Mouse (Mus musculus) frontal cortex, postnatal 14 days (tissue): ENCODE measurements at regions not wholly inside any gene's neighbourhood (a gene's known extent, or its start where the extent isn't known, plus 50 kb on each side); places are given as distances from the start of the nearest gene placed in this dataset.

Experiments
- DNase-seq, 2 experiments: peaks; one replicate each; pipeline ENCODE4 v3.0.0; 2022; ENCODE audit warnings: low spot score in 2 of 2

DNA sequence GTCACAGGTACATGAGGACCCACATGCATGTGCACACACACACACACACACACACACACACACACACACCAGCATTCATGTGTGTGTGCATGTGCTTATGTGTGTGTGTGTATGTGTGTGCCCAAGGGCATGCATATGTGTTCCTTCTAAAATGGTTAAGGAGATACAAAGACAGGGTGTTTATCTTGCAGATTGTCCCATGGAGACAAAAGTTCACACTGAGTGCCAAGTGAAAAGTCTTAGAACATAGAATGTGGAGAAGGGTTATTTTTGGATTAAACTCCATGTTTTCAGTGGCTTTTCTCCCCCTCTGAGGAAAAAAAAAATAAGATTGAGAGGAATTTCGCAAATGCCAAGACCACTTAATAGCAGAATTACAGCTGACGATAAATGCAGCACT, 609.9 kb downstream of the Lmo4 start:
- no peak for DNase-seq

- DNase-seq, result peak; percentile 61 to 75
Measured at GRCm38 (mm10) chr3:143594676-143595075, 610.3 kb downstream of the Lmo4 start.

GRCm38 (mm10) chr3:143586653-143587052, 618.4 kb downstream of the Lmo4 start:
- DNase-seq, result no peak

GRCm38 (mm10) chr3:143584692-143585603, 620.1 kb downstream of the Lmo4 start:
- no peak for DNase-seq

DNA sequence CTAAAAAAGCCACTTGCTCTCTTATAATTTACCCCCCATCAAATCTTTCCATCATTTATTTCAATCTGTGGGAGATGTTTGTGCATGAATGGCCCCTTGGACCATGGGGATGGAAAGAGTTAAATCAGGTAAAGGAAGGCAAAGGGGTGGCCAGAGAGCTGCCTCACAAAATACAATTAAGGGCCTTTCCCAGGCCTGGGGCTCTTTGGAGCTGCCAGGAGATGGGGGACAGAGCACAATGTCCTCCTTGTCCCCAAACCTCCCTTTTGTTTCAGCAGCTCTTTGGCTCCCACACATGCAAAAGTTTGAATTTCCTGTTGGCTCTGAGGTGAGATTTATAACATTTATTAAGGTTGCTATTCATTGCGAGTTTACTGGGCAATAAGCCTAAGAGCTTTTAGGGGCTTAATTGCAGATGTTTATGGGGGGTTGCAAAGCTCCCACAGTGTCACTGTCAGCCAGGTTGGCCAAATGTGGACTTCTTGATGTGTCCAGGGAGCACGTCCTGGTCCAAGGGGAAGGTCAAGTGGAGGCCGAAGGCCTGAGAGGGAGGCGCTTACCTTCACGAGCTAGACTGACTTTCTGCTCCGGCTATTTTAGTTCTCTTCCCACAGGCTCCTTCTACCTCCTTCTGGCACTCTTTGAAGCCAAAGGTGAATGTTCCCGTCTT, 628.5 kb downstream of the Lmo4 start:
- no peak for DNase-seq

DNA sequence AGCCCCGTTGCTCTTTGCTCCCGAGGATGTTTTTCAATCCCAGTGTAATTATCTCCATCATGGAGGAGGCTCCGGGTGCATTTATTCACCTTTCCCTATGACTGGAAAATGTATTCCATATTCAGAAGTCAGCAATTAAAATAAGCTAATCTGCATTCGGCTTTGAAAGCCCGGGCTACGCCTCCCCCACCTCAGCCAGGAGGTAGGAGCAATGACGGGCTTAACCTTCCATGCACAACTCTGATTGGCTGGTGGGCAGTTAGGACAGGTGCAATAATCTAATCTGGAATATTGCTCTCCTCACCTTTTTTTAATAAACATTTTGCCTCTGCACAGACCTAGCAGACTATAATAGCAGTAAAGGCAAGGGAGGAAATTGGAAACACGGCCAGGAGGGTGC, 629.3 kb downstream of the Lmo4 start:
- DNase-seq, result no peak

DNA sequence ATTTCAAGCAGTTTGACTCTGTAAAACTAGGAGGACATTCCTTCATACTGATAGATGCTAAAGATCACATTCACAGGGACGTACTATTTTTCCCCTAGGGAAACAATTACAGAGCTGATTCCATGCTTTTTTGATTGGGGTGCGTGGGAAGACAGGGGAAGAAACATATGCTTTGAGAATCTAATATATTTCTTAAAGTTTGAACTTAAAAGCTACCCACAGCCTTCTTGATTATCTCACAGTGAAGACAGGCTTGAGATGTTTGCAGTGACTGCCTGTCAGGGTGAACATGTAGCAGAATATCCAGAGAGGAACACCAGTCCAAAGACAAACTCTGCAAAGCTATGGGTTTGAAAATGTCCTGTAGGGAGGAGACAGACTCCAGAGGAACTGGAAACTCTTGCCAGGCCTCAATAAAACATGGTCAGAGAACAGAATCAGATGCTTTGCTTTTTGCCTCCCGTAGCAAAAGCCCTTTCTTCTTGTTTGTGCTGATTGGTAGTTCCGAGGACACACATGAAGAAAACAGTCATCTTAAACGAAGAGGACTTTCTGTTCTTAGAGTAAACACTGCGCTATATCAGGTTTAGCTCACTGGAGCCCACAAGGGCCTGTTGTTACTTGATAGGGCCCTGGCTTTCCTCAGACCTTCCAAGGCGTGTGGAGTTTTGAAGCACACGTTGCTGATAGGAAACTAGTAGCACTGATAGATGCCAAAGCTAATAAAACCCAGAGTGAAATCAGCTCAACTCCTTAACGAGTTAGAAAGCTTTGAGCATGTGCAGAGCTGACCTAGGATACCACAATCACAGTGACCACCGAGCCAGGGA, 630.8 kb downstream of the Lmo4 start:
- DNase-seq, result no peak

DNA sequence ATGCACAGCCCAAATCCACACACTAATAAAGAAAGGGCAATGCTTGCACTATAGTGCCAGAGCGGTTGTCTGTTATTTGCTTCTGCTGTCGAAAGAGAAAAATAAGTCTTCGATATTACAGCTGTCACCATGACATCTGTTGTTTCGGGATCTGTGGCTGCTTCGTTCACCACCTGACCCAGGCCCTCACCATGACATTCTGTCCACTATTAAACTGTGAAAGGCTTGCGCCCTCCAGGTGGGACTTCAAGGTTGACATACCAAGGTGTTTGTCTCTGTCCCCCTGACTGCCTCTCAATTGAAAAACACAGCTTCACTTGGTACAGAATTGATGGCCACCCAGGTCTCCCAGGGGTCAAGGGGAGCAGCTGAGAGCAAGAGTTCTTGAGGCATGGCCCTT, 635.1 kb downstream of the Lmo4 start:
- DNase-seq, result no peak

- DNase-seq, result no peak
Measured at GRCm38 (mm10) chr3:143565067-143565466, 640.0 kb downstream of the Lmo4 start.

DNA sequence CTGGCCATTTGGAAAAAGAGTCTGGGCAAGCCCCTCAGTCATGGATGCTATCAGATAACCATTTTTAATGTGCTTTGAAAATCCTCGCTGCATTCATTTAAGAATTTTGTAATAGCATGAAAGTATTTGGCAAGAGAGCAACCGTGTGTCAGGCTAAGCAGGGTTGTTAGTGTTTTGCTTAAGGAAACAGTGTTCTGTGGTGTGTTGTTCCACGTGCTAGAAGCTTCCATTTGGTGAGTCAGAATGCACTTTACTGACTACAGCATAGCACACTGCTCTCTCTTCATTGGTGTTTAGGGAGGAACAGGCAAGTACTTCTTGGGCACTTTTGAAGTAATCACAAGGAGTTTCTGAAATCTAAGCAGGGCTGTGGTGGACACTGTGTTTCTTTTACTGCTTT, 661.0 kb upstream of the Pkn2 start:
- DNase-seq, result no peak

DNA sequence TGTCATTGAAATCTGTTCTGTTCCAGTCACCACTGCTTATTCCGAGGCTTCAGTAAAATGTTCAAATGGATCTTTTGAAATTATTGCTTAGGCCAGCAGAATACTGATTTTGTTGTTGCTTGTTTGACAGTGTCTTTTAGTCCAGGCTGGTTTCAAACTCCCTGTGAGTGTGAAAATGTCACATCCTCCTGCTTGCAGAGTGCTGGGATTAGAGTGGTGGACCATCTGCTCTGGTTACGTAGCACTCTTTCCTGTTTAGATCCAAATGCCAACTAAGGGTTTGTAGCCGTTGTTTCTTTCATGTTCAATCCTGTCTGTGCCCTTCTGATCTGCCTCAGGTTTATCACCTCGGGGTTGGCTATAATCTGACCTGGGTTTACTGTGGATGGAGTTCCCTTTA, 646.2 kb upstream of the Pkn2 start:
- no peak for DNase-seq

DNA sequence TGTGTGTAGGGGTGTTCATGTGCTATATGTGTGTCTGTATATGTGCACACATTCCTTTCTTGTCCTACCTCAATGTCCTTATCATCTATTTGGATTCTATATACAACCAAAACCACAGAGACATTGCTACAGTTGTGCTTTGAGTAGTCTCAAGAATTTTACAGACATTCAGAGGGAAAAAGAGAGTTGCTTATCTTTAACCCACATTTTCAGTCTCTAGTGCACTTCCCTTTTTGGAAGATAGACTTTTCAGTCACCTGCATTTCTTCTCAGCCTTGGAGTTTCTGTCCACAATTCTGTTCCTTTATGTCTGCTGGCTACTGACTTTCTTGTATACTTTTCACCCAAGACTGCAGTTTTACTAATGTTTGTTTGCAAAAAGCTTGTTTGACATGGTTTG, 645.5 kb upstream of the Pkn2 start:
- DNase-seq, result no peak

- DNase-seq, result no peak
Measured at GRCm38 (mm10) chr3:143512517-143513249, 630.9 kb upstream of the Pkn2 start.

DNA sequence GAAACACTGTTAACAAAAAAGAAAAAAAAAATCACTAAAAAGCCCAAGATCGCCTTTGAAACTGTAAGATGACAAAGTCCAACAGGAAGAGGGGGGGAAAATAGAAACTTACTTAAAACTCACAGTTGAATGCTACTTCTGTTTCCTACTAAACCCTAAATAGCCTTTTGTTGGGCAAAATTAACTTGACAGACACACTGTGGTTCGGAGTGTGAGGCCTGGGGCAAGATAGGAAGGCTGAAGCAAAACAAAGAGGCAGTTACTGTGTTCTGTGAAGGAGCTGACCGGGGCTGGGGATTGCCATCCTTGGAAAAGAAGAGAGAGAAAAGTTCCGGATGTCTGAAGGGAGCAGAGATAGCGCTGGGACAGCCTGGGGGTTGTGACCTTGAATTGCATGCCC, 627.7 kb upstream of the Pkn2 start:
- DNase-seq, result no peak

DNA sequence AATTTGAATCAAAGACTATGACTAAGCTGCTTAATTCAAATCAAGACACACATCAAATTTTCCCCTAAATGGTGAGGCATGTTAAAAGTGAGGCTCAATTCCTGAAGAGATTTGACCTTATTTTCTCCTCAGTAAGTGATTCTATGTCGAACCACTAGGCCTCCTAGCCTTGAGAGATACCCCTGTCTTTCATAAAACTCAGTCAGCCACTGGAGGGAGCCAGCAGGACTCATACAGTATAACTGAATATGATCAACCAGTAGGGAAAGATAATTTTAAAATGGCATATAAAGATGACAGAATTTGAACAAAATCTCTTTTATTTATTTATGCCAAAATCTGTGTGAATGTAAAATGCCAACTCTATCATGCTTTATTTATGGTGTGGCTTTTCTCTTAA, 626.5 kb upstream of the Pkn2 start:
- peak; percentile 32 to 52 for DNase-seq

DNA sequence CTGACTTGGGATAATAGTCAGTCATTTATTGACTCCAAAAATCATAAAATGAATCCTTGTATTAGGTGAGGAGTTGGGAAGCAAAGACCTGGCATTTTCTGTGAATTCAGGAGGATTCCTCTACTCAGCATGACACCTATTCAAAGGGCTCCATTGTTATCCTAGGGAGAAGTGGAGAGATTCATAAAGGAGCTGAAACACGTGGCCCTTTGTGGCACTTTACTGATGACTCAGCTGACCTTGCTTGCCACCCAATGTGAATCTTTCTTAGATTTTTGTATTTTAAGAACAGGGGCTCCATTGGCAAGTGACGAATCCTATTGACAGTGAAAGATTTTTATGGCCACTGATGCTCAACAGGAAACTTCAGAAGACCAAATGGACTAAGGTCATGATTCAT, 619.2 kb upstream of the Pkn2 start:
- DNase-seq, result no peak

- DNase-seq, result no peak
Measured at GRCm38 (mm10) chr3:143495389-143495788, 613.6 kb upstream of the Pkn2 start.

- no peak for DNase-seq
Measured at GRCm38 (mm10) chr3:143477916-143478610, 596.3 kb upstream of the Pkn2 start.

- no peak for DNase-seq
Measured at GRCm38 (mm10) chr3:143475461-143475860, 593.7 kb upstream of the Pkn2 start.

- no peak for DNase-seq
Measured at GRCm38 (mm10) chr3:143447005-143447709, 565.4 kb upstream of the Pkn2 start.
